Mouse (Mus musculus) cerebellum, adult 8-10 months (tissue): ENCODE results near the gene Ndufc1.
"Not testable (repeated sequence)": the region's sequence is repeated elsewhere in the genome, so short reads cannot be mapped to it uniquely, and the experiment has no call there.

Experiments
- DNase-seq: peaks from one replicate; pipeline ENCODE4 v3.0.0; 2022

The Ndufc1 gene

DNA sequence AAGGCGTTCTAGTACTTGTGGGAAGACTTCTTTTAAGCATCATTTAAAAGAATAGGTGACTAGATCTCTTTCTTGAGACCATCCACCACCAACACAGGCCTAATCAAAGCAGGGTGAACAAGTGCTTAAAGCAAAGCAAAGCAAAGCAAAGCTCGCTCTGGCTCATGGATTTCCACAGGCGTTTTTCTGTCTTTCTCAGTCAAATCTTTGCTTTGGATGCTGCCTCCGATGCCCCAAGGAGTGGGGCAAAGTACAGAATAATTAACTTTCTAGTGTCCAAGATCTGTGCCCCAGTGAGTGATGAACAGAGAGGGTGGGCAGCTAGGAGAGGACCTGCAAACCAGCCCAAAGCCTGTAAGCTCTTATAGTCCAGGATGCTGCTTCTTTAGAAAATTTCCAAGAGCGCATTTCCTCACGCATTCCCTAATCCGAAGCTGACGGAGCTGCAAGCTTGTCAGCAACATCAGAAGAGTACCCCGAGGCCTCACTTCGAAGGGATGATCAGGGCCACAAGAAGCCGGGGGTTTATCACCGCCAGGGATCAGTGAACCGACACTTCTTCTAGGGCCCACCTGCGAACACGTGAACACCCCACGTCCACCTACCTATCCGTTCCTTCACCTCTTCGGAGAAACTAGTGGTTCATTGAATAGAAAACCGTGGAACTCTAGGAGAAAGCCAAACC lies 13.2 kb downstream of the Ndufc1 start:
- no peak for DNase-seq

DNA sequence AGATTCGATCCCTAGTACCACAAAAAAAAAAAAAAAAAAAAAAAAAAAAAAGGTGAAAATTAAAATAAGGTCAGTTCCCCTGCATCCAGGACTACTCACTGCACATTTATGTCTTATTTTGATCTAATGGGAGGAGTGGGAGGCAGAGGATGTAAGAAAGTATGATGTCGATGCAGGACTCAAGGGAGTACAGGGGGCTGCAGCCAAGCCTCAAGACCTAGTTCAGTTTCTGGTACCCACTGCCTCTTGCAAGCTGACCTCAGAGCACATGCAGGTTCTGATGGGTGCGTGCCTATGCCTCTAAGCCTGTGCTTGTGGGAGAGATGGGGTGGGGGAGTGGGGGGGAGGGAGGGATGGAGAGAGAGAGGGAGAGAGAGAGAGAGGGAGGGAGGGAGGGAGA lies 13.9 kb downstream of the Ndufc1 start:
- DNase-seq = no peak

DNA sequence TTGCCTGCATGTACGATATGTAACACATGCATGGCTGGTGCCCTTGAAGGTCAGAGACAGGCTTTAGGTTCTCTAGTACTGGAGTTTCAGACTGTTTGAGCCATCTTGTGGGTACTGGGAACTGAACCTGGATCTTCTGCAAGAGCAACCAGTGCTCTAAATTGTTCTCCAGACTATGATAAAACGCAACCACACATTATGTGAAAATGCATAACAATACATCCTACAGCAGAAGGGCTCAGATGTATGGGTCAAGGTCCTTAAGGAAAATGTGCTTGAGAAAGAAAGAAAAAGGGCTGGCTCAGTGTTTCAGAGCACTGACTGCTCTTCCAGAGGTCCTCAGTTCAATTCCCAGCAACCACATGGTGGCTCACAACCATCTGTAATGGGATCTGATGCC lies 15.1 kb downstream of the Ndufc1 start:
- no peak for DNase-seq

DNA sequence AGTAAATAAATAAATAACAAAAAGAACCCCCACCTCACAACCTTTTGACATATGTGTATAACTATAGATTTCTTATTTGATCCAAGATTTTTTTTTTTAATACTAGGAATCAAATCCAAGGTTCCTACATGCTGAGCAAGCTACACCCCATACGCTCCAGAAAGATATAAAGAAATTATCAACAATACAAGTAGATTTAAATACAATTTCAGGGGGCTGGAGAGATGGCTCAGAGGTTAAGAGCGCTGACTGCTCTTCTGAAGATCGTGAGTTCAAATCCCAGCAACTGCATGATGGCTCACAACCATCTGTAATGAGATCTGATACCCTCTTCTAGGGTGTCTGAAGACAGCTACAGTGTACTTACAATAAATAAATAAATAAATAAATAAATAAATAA lies 15.8 kb downstream of the Ndufc1 start:
- not testable (repeated sequence) for DNase-seq

- DNase-seq = no peak
These were observed 17.2 kb downstream of the Ndufc1 start for GRCm38 (mm10) chr3:51391591-51391990.

DNA sequence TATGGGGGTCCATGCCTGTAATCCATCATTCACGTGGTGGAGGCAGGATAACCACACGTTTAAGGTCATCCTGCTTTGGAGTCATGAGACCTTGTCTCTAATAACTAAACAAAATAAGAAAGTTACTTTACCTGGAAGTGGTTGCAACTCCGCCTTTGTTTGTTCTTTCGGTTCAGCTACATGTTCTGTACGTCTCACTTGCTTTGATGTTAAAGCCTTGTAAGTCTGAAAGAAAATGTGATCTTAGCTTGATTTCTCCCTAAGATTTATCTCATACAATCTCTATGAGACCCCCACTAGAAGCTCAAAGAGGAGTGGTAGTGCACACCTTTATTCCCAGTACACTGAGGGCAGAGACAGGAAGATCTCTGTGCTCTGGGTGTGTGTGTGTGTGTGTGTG lies 17.7 kb downstream of the Ndufc1 start:
- DNase-seq = no peak

- no peak for DNase-seq
These were observed 19.9 kb downstream of the Ndufc1 start for GRCm38 (mm10) chr3:51388904-51389303.

GRCm38 (mm10) chr3:51387868-51388381 lies 20.9 kb downstream of the Ndufc1 start:
- DNase-seq = peak; percentile 41

GRCm38 (mm10) chr3:51387134-51387451 lies 21.7 kb downstream of the Ndufc1 start:
- no peak for DNase-seq

DNA sequence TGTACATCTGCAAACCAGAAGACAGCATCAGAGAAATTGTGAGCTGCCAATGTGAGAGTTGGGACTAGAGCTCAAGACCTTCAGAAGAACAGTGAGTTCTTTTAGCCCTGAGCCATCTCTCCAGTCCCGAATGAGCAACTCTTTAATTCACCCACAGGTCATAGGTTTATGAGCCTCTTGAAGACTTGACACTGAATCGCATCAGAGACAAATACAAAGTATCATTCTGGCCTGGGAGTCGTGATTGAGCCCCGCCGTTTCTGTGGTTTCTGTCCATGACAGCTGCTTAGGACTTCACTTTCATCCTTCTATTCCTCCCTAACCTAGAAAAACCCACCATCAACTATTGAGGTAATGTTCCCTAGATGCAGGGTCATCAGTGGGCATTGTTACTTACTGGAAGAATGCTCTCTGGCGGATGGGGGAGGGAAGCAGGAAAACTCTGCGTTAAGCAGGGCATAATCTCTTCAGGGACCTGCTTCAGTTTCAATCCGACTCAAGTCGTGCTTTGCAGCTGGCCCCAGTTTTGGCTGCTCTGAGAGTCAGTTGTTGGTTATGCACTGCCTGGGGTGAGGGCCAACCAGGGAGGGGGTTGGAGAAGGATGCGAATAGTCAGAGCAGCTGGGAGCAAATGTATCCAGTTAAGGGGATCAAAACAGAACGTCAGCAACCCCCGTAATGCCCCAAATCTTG lies 22.2 kb downstream of the Ndufc1 start:
- DNase-seq = no peak

GRCm38 (mm10) chr3:51383409-51383808 lies 25.4 kb downstream of the Ndufc1 start:
- peak; percentile 58 for DNase-seq

- no peak for DNase-seq
These were observed 28.2 kb downstream of the Ndufc1 start for GRCm38 (mm10) chr3:51380660-51381014.

DNA sequence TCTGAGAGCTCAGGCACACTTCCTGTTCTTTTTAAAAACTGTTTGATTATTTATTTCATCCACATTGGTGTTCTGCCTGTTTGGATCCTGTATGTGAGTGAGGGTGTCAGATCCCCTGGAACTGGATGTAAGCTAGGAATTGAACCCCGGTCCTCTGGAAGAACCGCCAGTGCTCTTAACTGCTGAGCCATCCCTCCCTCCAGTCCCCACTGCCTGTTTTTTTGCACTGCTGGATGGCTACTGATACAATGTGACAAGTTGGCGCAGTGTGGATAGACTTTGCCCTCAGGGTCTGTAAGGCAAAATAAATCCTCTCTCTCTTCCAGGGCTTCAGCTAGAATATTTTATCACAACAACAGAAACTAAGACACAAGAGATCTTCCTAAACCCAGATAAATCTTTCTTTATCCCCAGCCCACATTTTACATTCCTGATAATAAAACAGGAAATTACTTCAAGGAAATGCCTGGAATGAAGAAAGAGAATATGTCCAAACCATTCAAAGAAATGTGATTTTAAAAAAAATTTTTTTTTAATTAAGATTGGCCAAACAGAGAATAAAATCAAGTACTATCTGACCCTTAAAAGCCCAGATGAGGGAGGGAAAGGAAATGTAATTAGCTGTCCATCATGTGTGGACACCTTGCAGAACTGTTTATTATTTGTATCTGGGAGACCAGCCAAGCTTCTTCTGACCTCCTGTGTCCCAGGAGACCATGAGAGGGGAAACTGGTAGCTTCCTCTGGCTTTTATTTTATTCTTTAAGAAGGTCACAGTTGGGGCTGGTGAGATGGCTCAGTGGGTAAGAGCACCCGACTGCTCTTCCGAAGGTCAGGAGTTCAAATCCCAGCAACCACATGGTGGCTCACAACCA lies 28.8 kb downstream of the Ndufc1 start:
- DNase-seq = no peak

GRCm38 (mm10) chr3:51378665-51378946 lies 30.2 kb downstream of the Ndufc1 start:
- DNase-seq = no peak

GRCm38 (mm10) chr3:51377878-51378664 lies 30.7 kb downstream of the Ndufc1 start:
- DNase-seq = no peak

DNA sequence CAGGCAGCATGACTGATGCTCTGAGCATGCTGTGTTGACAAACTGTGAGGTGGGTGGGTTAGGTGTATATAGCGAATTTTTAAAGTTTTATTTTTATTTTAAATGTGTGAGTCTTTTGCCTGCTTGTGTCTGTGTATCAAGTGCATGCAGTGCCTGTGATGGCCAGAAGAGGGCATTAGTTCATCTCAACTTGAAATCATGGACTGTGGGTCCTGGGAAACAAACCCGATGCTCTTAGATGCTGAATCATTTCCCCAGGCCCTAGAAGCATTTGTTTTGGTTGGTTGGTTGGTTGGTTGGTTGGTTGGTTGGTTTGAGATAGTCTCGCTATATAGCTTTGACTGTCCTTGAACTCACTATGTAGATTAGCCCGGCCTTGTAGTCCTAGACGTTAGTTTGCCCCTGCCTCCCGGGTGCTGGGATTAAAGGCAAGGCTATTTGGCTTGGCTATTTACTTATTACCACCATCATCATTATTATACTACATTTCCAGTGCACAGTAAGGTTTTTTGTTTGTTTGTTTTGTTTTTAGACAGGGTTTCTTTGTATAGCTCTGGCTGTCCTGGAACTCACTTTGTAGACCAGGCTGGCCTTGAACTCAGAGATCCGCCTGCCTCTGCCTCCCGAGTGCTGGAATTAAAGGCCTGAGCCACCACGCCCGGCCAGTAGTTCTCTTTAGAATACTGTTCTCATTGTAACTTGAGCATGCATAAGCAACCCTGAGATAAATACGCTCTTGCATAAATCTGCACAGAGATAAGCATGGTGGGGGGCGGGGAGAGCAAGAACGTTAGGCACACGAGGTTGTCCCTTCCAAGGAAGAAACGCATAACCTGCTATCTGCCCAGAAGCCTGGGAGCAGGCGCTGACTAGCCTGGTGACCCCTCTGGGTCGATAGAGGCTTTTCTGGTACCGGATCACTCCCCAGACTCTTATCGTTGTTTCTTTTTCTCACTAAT lies 33.2 kb downstream of the Ndufc1 start:
- peak; percentile 50 for DNase-seq

GRCm38 (mm10) chr3:51373544-51373943 lies 35.2 kb downstream of the Ndufc1 start:
- DNase-seq = no peak

GRCm38 (mm10) chr3:51372883-51373282 lies 35.9 kb downstream of the Ndufc1 start:
- DNase-seq = no peak

GRCm38 (mm10) chr3:51371826-51372225 lies 37.0 kb downstream of the Ndufc1 start:
- DNase-seq = no peak

DNA sequence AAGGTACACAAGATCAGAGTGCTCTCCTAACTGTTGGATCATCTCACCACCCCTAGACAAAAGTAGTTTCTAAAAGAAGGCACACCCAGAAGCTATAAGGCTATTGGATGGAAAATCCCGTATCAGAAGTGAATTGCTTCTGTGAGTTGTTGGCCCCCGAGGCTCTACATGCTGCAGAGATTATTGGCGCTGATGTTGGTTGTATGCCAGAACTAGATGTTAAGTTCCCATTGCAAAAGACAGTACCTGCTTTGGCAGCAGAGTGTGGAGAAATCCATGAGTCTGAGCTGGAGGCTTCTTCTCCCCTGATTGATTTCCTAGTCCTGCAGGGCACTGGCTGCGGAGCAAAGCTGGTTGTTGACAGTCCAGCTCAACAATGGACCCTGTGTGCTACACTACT lies 40.8 kb downstream of the Ndufc1 start:
- no peak for DNase-seq

GRCm38 (mm10) chr3:51366926-51367325 lies 41.9 kb downstream of the Ndufc1 start:
- no peak for DNase-seq

DNA sequence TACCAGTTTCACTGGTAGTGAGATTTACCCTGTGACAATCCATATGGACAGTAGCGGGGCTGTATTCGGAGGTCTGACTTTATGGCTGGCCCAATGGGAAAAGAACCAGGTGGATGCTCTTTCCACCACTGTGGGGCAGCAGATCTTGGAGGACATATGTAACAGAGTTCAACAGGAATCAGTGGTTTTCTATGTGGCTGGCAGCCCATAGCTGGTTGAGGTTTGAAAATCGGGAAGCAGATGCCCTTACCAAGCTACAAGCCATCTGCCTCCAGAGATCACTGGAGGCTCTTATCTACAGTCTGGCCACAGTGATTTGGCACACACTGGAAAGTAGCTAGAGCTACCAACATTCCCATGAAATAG lies 43.3 kb downstream of the Ndufc1 start:
- no peak for DNase-seq
